Mouse (Mus musculus) adrenal gland, adult 2 months (tissue): ENCODE measurements around the gene Grb2. TPM values are rescaled to one million over a fixed set of nuclear protein-coding genes. Genes with fewer than 3 reads are reported as not detected.

Source experiments
- DNase-seq: peaks from one replicate; pipeline ENCODE4 v3.0.0; 2021
- polyA plus RNA-seq: library from polyadenylated mRNA; depleted of rRNA; stranded (reverse); fragments of >200 nt; gene quantifications from 2 replicates; pipeline ENCODE4 v1.2.3, GENCODE M21; 2012
- total RNA-seq, 2 experiments: library from RNA; stranded (reverse); gene quantifications; 2 replicates each; pipeline ENCODE4 v1.2.3; 2021

The Grb2 gene
- total and polyA plus RNA-seq, 3 experiments, result 50.8 to 162 (median 136) TPM

DNA sequence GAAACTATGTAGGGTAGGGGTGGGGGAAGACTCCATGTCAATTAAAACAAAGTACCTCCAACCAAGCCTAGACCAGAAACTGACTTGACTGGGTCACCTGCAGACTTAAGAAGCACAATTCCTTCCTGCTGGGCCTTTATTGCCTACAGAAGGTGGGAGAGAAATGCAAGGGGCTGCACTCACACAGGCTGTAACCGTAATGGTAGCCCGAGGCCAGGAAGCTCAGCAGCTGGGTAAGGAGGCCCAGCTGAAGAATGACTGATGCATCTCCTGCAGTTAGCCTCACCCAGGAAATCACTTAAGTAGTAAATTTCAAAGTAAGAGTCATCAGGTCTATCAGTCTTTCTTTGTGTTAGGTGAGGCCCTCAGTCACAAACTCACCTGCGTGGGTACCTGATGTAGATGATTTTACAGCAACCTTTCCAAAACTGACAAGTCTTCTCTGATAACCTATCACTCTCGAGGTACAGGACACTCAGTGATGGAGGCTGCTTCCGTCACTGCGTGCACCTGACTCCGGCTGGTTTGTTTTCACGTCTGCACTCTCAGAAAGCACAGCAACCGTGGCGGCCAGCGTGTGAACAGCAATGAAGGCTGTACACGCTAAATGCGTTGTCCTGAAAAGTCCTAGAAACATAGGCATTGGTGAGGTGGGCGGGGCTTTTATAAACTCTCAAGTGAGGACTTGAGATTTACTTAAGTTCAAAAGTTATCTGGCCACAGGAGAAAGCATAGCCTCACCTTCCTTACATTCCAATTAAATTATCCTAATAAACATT, 19.1 kb downstream of the Grb2 start:
- DNase-seq, result no peak

DNA sequence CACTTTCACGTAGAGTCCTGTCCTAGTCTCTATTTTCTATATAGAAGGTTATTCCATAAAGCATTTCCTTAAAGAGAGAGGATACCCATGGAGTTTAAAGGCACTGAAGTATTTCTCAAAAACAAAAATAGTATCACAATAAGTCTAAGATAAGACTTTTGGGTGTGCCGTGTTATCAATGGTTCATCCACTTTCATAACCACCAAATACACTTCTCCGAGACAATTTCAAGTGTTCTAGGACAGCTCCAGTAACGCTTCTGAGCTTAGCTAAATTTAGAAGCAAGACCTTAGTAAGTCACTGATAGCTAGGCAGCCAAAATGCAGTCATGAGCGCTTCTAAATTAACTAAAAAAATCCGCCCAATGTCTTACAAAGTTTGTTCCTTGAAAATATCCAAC, 22.0 kb downstream of the Grb2 start:
- DNase-seq, result no peak

DNA sequence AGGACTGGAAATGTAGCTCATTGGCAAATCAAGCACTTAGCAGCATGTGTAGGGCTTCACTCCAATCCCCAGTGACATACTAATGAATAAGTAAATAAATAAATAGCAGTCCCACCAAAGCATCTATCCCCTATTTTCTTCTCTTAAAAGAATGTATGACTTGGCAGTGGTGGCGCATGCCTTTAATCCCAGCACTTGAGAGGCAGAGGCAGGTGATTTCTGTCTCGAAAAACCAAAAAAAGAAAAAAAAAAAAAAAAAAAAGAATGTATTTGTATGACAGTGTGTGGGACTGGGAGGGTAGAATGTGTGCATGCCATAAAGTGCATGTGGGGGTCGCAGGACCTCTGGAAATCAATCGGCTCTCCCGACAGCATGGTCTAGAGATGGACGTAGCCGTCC, 22.4 kb downstream of the Grb2 start:
- no peak for DNase-seq

DNA sequence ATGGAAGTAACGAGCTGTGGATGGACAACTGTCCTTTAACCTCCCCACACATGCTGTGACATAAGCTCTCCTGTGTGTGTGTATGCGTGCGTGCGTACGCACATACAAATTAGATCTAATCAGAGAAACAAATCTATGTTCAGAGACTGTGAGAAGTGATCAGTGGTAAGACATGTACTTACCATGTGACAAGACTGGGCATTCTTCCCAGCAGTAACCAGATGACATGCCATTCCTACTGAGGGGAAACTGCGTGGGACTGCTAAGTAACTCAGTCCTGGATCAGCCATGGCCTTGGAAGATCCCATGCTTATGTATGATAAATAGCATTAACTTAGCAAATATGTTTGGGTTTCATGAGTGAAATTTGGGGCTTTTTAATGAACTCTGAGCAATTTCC, 23.5 kb downstream of the Grb2 start:
- DNase-seq, result peak; percentile 41

GRCm38 (mm10) chr11:115683326-115683725, 25.1 kb downstream of the Grb2 start:
- DNase-seq, result peak; percentile 65

- no peak for DNase-seq
Measured at GRCm38 (mm10) chr11:115682411-115682810, 26.0 kb downstream of the Grb2 start.

GRCm38 (mm10) chr11:115679554-115680238, 28.7 kb downstream of the Grb2 start:
- no peak for DNase-seq

DNA sequence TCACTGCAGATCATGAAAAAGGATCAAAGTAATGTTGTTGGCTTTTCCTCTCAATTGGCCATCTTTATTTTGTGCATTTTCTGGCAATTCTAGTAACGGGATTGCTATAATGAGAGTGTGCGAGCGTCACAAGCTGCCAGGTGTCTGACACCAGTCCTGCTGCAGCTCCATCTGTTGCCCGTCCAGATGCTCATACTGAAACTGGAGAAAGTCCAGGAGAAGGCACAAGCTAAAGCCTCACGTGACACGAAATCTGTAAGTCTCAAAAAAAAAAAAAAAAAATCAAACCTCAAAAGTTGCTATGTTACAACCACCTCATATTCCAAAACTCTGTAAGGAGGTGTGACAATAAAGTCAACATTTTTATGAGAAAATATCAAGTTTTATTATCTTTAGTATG, 29.5 kb downstream of the Grb2 start:
- DNase-seq, result no peak

- no peak for DNase-seq
Measured at GRCm38 (mm10) chr11:115677511-115677910, 30.9 kb downstream of the Grb2 start.

DNA sequence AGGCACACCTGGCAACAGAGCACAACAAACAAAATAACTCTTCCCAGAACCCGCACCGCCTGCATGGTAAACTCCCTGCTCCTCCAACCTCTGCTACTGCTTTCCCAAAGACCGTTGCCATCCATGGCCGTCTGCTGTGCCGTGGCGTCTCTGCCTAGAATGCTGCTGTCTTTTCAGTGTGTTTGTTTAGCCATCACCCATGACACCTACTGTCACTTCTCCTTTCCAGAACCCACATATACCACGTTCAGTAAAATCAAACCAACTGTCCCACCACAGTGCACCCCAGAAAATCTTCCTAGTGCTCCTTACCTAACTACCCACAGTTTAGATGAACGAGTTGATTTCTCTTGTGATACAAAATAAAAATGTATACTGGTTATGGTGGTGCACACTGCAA, 31.7 kb downstream of the Grb2 start:
- DNase-seq, result no peak

DNA sequence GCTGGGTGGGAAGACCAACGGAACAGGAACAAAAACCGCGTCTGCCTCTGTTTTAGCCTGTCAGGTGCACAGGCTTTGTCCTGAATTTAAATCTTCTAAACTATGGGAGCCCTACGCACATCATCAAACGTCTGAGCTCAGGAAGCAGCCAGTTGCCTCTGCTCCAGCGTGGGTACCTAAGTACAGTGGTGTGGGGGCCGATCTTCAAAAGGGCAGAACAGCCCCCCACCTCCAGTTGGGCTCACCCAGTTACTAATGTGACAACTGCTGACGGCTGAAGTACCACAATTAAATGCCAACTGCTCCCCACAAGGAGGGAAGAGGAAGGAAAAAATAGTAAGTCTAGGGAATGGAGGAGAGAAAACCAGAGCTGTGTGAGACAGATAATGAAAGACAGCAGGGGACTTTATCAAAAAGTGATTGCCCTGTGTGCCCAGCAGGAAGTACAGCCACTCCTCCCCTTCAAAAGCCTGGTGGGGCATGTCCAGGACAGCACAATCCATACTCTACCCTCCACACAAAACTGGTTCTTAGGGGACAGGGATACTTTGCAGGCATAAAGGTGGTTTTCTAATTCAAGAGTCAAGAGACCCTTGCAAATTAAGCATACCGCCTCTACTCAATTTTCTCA, 34.0 kb downstream of the Grb2 start:
- no peak for DNase-seq

GRCm38 (mm10) chr11:115673471-115674234, 34.7 kb downstream of the Grb2 start:
- DNase-seq, result no peak

DNA sequence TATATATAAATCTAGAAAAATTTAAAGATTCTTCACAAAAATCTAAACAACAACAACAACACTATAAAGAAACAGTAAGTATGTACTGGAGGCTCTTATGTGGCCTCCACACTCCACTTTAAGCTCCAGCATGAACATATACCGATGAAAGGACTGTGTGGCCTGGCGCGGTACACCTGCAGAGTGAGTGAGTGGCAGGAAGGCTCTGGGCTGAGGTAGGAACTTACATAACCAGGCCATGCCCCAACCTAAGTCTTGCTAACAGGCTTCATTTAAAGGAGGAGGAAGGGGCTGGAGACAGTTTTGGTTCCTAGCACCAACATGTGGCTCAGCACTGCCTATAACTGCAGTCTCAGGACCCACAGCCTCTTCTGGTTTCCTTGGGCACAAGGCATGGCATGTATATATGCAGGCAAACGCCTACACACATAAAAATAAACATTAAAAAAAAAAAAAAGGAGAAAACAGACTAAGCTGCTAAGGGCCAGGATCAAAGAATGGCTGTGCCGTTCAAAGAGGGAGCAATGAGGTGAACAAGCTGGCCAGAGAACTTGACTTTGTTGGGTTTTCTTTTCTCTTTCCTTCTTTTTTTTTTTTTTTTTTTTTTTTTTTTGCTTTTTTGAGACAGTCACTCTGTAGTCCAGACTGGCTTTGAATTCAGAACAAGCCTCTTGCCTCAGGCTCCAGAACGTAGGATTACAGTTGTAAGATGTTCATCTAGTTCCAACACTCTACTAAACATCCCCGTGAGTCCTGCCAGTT, 36.0 kb downstream of the Grb2 start:
- DNase-seq, result no peak

DNA sequence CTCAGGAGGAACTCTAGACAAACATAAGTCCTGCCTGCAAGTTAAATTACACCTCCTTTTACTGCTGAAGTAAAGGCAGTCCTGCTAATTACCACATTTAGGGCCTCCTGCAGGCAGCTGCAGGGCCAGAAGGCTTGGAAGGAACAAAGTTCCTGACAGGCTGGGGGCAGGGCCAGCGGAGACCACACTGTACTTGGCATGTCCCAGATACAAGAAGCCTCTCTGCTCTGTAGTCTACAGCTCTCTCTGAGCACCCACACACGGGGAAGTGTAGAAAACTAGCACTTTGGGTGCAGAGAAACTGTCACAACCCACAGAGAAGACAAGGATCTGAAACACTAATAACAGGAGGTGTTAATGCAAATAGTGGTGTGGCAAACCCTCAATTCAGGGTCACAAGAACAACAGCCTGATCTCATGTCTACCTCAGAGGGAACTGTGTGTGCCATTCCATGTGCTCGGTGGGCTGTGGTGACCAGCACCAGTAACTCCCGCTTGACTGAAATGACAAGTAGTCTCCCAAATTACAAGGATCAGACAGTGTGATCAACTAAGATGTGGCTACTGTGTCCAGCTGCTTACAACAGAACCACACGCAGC, 37.8 kb downstream of the Grb2 start:
- no peak for DNase-seq

GRCm38 (mm10) chr11:115663676-115664335, 44.6 kb downstream of the Grb2 start:
- no peak for DNase-seq

- DNase-seq, result peak; percentile 77
Measured at GRCm38 (mm10) chr11:115660376-115660775, 48.0 kb downstream of the Grb2 start.

DNA sequence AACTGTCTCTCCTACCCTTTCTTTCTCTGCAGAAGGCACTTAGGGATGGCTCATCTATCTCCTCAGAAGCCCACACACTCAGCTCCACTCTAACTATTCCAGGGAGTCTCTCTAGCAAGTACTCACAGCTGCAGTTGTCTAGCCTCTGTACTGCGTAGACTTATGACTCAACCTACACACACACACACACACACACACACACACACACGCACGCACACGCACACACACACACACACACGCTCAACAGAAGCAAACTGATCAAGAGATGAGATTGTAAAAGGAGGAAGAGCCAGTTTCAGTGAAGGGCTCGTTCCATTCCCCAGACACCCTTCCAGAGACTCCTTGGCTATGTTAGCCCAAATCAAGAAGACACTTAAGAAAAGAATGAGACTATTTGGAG, 49.9 kb downstream of the Grb2 start:
- DNase-seq, result no peak

DNA sequence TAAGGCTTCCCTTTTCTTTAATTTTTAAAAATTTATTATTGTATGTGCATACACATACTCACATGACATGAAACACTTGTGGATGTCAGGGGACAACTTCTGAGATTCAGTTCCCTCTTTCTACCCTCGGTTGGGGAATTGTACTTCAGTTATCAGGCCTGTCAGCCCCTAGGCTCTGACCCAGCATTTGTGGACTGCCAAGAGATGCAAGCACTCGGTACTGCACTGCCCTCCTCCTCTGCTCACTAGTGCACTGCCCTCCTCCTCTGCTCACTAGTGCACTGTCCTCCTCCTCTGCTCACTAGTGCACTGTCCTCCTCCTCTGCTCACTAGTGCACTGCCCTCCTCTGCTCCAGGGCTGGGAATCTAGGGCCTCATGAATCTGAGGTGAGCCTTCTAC, 54.3 kb downstream of the Grb2 start:
- no peak for DNase-seq

DNA sequence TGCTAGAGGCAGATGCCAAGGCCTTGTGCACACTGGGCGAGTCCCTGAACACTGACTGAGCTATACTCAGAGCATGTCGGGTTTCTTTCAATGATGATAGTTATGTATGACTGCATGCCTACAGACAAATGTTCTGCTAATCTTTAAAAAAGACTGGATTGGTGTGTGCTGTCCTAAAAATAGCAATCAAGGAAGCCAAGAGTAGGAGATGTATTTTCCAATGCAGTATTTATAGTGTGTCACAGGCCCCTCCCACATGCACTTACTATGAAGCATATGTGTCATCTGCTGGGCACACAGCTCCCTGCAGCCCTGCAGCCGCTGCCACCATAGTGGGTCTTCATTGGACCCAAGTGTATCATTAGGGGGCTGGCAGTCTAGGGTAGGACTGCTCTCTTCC, 55.2 kb downstream of the Grb2 start:
- no peak for DNase-seq

DNA sequence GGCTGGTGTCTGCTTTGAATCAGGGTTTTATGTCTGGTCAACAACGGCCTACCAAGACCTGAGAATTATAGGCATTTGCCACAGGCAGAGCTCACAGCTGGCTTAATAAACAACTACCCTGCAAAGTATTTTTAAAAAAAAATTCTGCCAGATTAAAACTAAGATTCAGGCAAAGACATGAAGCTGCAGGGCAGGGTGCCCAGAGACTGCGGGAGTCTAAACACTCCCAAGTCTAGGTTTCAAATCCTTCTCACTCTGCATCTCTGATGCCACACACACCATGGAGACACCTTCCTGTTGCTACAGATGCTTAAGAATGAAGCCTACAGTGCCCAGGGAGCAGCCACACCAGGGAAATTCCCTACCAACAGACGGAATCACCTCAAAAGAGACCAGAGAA, 56.7 kb downstream of the Grb2 start:
- DNase-seq, result no peak

DNA sequence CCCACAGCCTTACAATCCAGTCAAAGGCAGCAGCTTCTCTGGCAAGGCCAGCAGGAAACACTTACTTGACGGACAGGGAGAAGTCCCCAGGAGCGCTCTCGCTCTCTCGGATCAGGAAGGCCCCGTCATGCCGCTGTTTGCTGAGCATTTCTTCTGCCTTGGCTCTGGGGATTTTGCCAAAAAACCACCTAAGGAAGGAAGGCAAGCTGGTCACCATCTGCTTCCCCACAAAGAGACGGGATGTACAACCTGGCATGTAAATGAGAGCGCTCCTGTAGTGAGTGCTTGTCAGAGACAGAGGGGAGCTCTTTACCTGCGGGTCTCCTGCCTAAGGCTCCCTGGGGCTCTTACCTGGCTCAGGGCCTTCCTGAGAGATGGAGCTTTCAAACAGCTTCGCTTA, 58.7 kb downstream of the Grb2 start:
- DNase-seq, result no peak
